Mouse (Mus musculus) MEL (cell line): ENCODE results near the gene Prrg1. TPM values are rescaled to one million over a fixed set of nuclear protein-coding genes. Genes with fewer than 3 reads are reported as not detected.

ENCODE experiments used
- DNase-seq: peaks from one replicate; pipeline ENCODE4 v3.0.0; 2011; ENCODE audit warnings: low read depth, low spot score
- H3K27ac ChIP-seq: 2 replicates; pipeline ENCODE4 v1.5.1; 2012; ENCODE audit warnings: low read depth, mild to moderate bottlenecking, control low read depth, low read length, moderate library complexity; ENCODE audit not compliant: control insufficient read depth
- H3K27me3 ChIP-seq, 2 experiments: fragments of 150-350 bp in 1 of 2; sonication (generic) in 1 of 2; 2 replicates each; pipeline ENCODE4 v1.6.1; 2012; ENCODE audit warnings: low read length in 2 of 2, mild to moderate bottlenecking in 2 of 2, improper control_type of control experiment in 1 of 2, moderate library complexity in 1 of 2; ENCODE audit not compliant: insufficient read depth in 2 of 2, control insufficient read depth in 1 of 2
- H3K36me3 ChIP-seq, 2 experiments: 2 replicates each; pipeline ENCODE4 v1.6.1; 2012 to 2014; ENCODE audit warnings: low read length in 2 of 2, improper control_type of control experiment in 1 of 2, inconsistent platforms in 1 of 2, mild to moderate bottlenecking in 1 of 2; ENCODE audit not compliant: insufficient read depth in 2 of 2, control insufficient read depth in 1 of 2
- H3K4me1 ChIP-seq, 2 experiments: fragments of 150-350 bp in 1 of 2; sonication (generic) in 1 of 2; 2 replicates each; pipeline ENCODE4 v1.6.1; 2012; ENCODE audit warnings: low read length in 2 of 2, improper control_type of control experiment in 1 of 2, mild to moderate bottlenecking in 1 of 2; ENCODE audit not compliant: insufficient read depth in 2 of 2, control insufficient read depth in 1 of 2
- H3K4me3 ChIP-seq, 2 experiments: fragments of 150-350 bp in 1 of 2; sonication (generic) in 1 of 2; 2 replicates each; pipeline ENCODE4 v1.5.1; 2012; ENCODE audit warnings: low read depth in 2 of 2, low read length in 2 of 2, mild to moderate bottlenecking in 2 of 2, moderate library complexity in 2 of 2, control low read depth in 1 of 2, improper control_type of control experiment in 1 of 2; ENCODE audit not compliant: control insufficient read depth in 1 of 2, insufficient read depth in 1 of 2
- H3K79me2 ChIP-seq: 2 replicates; pipeline ENCODE4 v1.6.1; 2012; ENCODE audit warnings: mild to moderate bottlenecking, low read length, moderate library complexity; ENCODE audit not compliant: control insufficient read depth, poor library complexity, insufficient read depth
- H3K9ac ChIP-seq: 2 replicates; pipeline ENCODE4 v1.6.1; 2012; ENCODE audit warnings: low read depth, mild to moderate bottlenecking, control low read depth, low read length, moderate library complexity; ENCODE audit not compliant: control insufficient read depth, poor library complexity, severe bottlenecking
- H3K9me3 ChIP-seq: fragments of 150-350 bp; sonication (generic); replicated peaks from 2 replicates; pipeline ENCODE4 v1.6.1; 2012; ENCODE audit warnings: mild to moderate bottlenecking, low read length, improper control_type of control experiment, moderate library complexity; ENCODE audit not compliant: insufficient read depth
- BHLHE40 ChIP-seq: IDR thresholded peaks from 2 replicates; pipeline ENCODE4 v1.6.1; 2012; ENCODE audit warnings: low read depth, mild to moderate bottlenecking, inconsistent platforms, low read length, improper control_type of control experiment, borderline replicate concordance
- CTCF ChIP-seq, 3 experiments: IDR thresholded peaks in 2 of 3; conservative IDR thresholded peaks in 1 of 3; 2 replicates each; pipeline ENCODE4 v1.5.1; 2011 to 2012; ENCODE audit warnings: low read length in 3 of 3, low read depth in 2 of 3, mild to moderate bottlenecking in 2 of 3, improper control_type of control experiment in 1 of 3, inconsistent platforms in 1 of 3, mixed read lengths in 1 of 3, moderate library complexity in 1 of 3; ENCODE audit not compliant: control insufficient read depth in 1 of 3, insufficient read depth in 1 of 3, poor library complexity in 1 of 3, severe bottlenecking in 1 of 3
- E2F4 ChIP-seq: IDR thresholded peaks from 2 replicates; pipeline ENCODE4 v1.6.1; 2011; ENCODE audit warnings: low read depth, low read length, improper control_type of control experiment, borderline replicate concordance
- ELF1 ChIP-seq: IDR thresholded peaks from 2 replicates; pipeline ENCODE4 v1.6.1; 2014; ENCODE audit warnings: low read depth, mild to moderate bottlenecking, inconsistent platforms, low read length, improper control_type of control experiment, moderate library complexity
- EP300 ChIP-seq, 2 experiments: IDR thresholded peaks; 2 replicates each; pipeline ENCODE4 v1.6.1; 2011; ENCODE audit warnings: improper control_type of control experiment in 2 of 2, low read length in 2 of 2, low read depth in 1 of 2, mild to moderate bottlenecking in 1 of 2
- GATA1 ChIP-seq: IDR thresholded peaks from 2 replicates; pipeline ENCODE4 v1.6.1; 2011; ENCODE audit warnings: low read depth, low read length, improper control_type of control experiment
- HCFC1 ChIP-seq: IDR thresholded peaks from 2 replicates; pipeline ENCODE4 v1.6.1; 2012; ENCODE audit warnings: low read depth, mild to moderate bottlenecking, inconsistent platforms, low read length, improper control_type of control experiment, moderate library complexity
- KAT2A ChIP-seq: conservative IDR thresholded peaks from 2 replicates; pipeline ENCODE4 v1.6.1; 2012; ENCODE audit warnings: low read depth, low read length, improper control_type of control experiment, inconsistent platforms
- MAFK ChIP-seq: IDR thresholded peaks from 2 replicates; pipeline ENCODE4 v1.6.1; 2011; ENCODE audit warnings: low read depth, mild to moderate bottlenecking, low read length, improper control_type of control experiment, borderline replicate concordance
- MAZ ChIP-seq: IDR thresholded peaks from 2 replicates; pipeline ENCODE4 v1.6.1; 2012; ENCODE audit warnings: low read depth, mild to moderate bottlenecking, inconsistent platforms, low read length, improper control_type of control experiment
- MXI1 ChIP-seq: IDR thresholded peaks from 2 replicates; pipeline ENCODE4 v1.6.1; 2011; ENCODE audit warnings: mild to moderate bottlenecking, low read depth, low read length, improper control_type of control experiment
- NELFE ChIP-seq: IDR thresholded peaks from 2 replicates; pipeline ENCODE4 v1.6.1; 2011; ENCODE audit warnings: low read depth, low read length, improper control_type of control experiment
- NRF1 ChIP-seq: IDR thresholded peaks from 2 replicates; pipeline ENCODE4 v1.6.1; 2014; ENCODE audit warnings: low read depth, mild to moderate bottlenecking, inconsistent platforms, low read length, improper control_type of control experiment, moderate library complexity; ENCODE audit not compliant: poor library complexity, insufficient read depth, severe bottlenecking
- POLR2A ChIP-seq, 2 experiments: IDR thresholded peaks; 2 replicates each; pipeline ENCODE4 v1.6.1; 2011 to 2012; ENCODE audit warnings: low read length in 2 of 2, mild to moderate bottlenecking in 2 of 2, control low read depth in 1 of 2, improper control_type of control experiment in 1 of 2, low read depth in 1 of 2, moderate library complexity in 1 of 2; ENCODE audit not compliant: control insufficient read depth in 1 of 2, insufficient read depth in 1 of 2, poor library complexity in 1 of 2
- POLR2AphosphoS2 ChIP-seq: IDR thresholded peaks from 2 replicates; pipeline ENCODE4 v1.6.1; 2011; ENCODE audit warnings: low read length, improper control_type of control experiment
- RAD21 ChIP-seq: IDR thresholded peaks from 2 replicates; pipeline ENCODE4 v1.6.1; 2011; ENCODE audit warnings: mild to moderate bottlenecking, low read depth, low read length, improper control_type of control experiment
- SIN3A ChIP-seq: IDR thresholded peaks from 2 replicates; pipeline ENCODE4 v1.6.1; 2012; ENCODE audit warnings: low read length, improper control_type of control experiment, inconsistent platforms
- SMC3 ChIP-seq: IDR thresholded peaks from 2 replicates; pipeline ENCODE4 v1.6.1; 2011; ENCODE audit warnings: low read depth, low read length, improper control_type of control experiment
- TBP ChIP-seq: IDR thresholded peaks from 2 replicates; pipeline ENCODE4 v1.8.0; 2011; ENCODE audit warnings: low read depth, low read length, improper control_type of control experiment
- TCF12 ChIP-seq: IDR thresholded peaks from 2 replicates; pipeline ENCODE4 v1.6.1; 2014; ENCODE audit warnings: low read depth, mild to moderate bottlenecking, inconsistent platforms, low read length, improper control_type of control experiment, moderate library complexity
- ZC3H11A ChIP-seq: IDR thresholded peaks from 2 replicates; pipeline ENCODE4 v1.6.1; 2012; ENCODE audit warnings: low read depth, mild to moderate bottlenecking, inconsistent platforms, low read length, improper control_type of control experiment
- ZMIZ1 ChIP-seq: IDR thresholded peaks from 2 replicates; pipeline ENCODE4 v1.6.1; 2012; ENCODE audit warnings: low read depth, mild to moderate bottlenecking, inconsistent platforms, low read length, improper control_type of control experiment, moderate library complexity
- polyA plus RNA-seq, 2 experiments: library from polyadenylated mRNA; stranded (reverse) in 1 of 2; unstranded in 1 of 2; fragments of >175 nt in 1 of 2; fragments of >200 nt in 1 of 2; gene quantifications; 2 replicates each; pipeline versions ENCODE4 v1.2.1 to v1.2.4; 2012; ENCODE audit warnings: low replicate concordance in 2 of 2, low read depth in 1 of 2; ENCODE audit not compliant: insufficient read length in 2 of 2, insufficient read depth in 1 of 2, missing spikeins in 1 of 2
- total RNA-seq: library from RNA; depleted of rRNA; stranded (reverse); fragments of 300-350 nt; gene quantifications from 2 replicates; pipeline ENCODE4 v1.2.3, GENCODE M21; 2012; rRNA removed

Prrg1 gene
- total RNA-seq = 2.7 and 4.5 TPM in 2 replicates
- 1 to 10 TPM in 1 of 2 experiments, not detected in 1; 3.5 TPM for polyA plus RNA-seq

- Histone ChIP-seq H3K36me3 (peaks cover 0 to 2% of the 10 kb centered on the region in 2 experiments; a peak in 2 of 4 replicates), H3K79me2 (peaks cover 7% of the 10 kb centered on the region; the same call in 1 of the 2 replicates), H3K4me3 (peak within 1 kb of the TSS; percentile 90 to 99), H3K27me3 (no peaks in the 10 kb centered on the region), H3K4me1 (peaks cover 3 to 6% of the 10 kb centered on the region in 2 experiments; a peak in 2 of 4 replicates), H3K27ac (peak within 1 kb of the TSS; percentile 89), H3K9ac (peak within 1 kb of the TSS; percentile 91), H3K9me3 (no peaks in the 10 kb centered on the region)
- TF ChIP-seq E2F4 (peak; percentile 53; the same call in 1 of the 2 replicates), MXI1 (peak; percentile 20; the same call in 1 of the 2 replicates), NELFE (peak; percentile 82), HCFC1 (peak; percentile 46; the same call in 1 of the 2 replicates), BHLHE40 (no peak), EP300 (IDR thresholded peaks at IDR 0.05; ENCODE audit: low read depth in 1 of 2, low read length in 2 of 2) (peak in 1 of 2 experiments; percentile 16; a peak in 1 of 4 replicates), TBP (peak; percentile 89), MAFK (no peak), POLR2A (IDR thresholded peaks at IDR 0.05; ENCODE audit: control insufficient read depth in 1 of 2, insufficient read depth in 1 of 2, low read depth in 1 of 2, low read length in 2 of 2, poor library complexity in 1 of 2) (peak; percentile 45 to 86; a peak in 3 of 4 replicates), SIN3A (peak; percentile 45; the same call in 1 of the 2 replicates), GATA1 (no peak), POLR2AphosphoS2 (peak; percentile 56; the same call in 1 of the 2 replicates), KAT2A (no peak), TCF12 (peak; percentile 39; the same call in 1 of the 2 replicates), MAZ (0 out of 2 replicates have a peak, but pooled peaks have one; percentile 30), NRF1 (peak; percentile 74), ZMIZ1 (0 out of 2 replicates have a peak, but pooled peaks have one; percentile 48), ELF1 (peak; percentile 45; the same call in 1 of the 2 replicates)
- DNase-seq = peak; percentile 88
Measured at GRCm38 (mm10) chrX:78583202-78584004, at the start of gene Prrg1. TSS of gene Prrg1 (minus strand) at chrX:78583896.

- H3K4me1 ChIP-seq = no peaks in the 10 kb centered on the region
- no peaks in the 10 kb centered on the region for H3K36me3 ChIP-seq
- no peaks in the 10 kb centered on the region for H3K9me3 ChIP-seq
- no peaks in the 10 kb centered on the region for H3K27me3 ChIP-seq
- peak; percentile 58 for TF ChIP-seq SMC3
- no peak for TF ChIP-seq NRF1
- peak; percentile 46; the same call in 1 of the 2 replicates for TF ChIP-seq ZC3H11A
- TF ChIP-seq CTCF (IDR thresholded peaks at IDR 0.05 in 2 of 3, conservative IDR thresholded peaks at IDR 0.05 in 1 of 3; ENCODE audit: control insufficient read depth in 1 of 3, insufficient read depth in 1 of 3, low read depth in 2 of 3, low read length in 3 of 3, poor library complexity in 1 of 3, severe bottlenecking in 1 of 3) = peak; percentile 15 to 48 (median 23); a peak in 3 of 6 replicates
- TF ChIP-seq GATA1 = no peak
- peak; percentile 49 for TF ChIP-seq RAD21
- H3K4me3 ChIP-seq = no peak overlapping the region
- peak; percentile 38 for DNase-seq
- no peaks in the 10 kb centered on the region for H3K79me2 ChIP-seq
- H3K27ac ChIP-seq = no peak overlapping the region
- no peak overlapping the region for H3K9ac ChIP-seq
Measured at GRCm38 (mm10) chrX:78605814-78606213, 22.1 kb upstream of the Prrg1 start.
